Mouse (Mus musculus): ENCODE results near the gene Clca4a. TPM values are rescaled to one million over a fixed set of nuclear protein-coding genes. Genes with fewer than 3 reads are reported as not detected.
"Not testable (repeated sequence)": the region's sequence is repeated elsewhere in the genome, so short reads cannot be mapped to it uniquely, and the experiment has no call there.

The Clca4a gene
- not detected for total RNA-seq (2021)
- long read RNA-seq, experiment 1: 0 reads
- long read RNA-seq, experiment 2: 0 reads

DNA sequence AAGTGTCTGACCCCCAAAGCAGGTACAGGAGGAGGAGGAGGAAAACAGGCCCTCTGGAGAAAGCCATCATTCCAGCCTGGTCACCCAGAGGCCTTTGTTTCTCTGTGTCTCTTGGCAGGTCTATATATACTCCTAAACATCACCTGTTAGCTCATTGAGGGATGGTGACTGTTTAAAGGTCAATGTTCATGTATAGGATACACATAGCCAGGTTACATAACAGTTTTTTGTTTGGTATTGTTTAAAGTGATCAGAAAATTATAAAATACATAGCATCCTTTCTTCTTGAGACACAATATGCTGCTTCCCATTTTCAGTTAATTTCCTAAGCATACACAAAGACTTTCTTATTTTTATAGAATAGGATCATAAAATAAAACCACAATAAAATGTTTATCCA is at the start of gene Clca4a:
TSS of gene Clca4a (minus strand) at position 101 of the 400 bp plus-strand sequence.
- no peak for DNase-seq (ENCODE audit: low spot score in 2 of 2)

DNA sequence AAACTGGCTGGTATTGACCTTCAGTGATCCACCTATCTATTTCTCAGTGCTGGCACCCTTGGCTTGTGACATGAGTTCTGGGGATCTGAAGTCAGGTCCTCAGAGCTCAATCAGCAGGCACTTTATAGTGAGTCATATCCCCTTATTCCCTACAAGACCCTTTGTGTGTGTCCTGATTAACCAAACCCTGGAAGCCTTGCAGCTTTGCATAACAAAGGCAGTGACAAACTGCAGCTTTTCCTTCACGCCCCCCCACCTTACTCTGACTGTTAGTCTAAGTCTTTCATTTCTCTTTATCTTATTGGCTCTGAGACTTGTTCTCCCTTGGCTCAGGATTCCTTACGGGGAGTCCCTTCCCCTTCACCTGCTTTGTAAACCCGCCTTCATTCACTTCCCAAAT is 43.0 kb upstream of the Clca4a start:
- no peak for DNase-seq (ENCODE audit: low spot score in 2 of 2)

- DNase-seq (ENCODE audit: low spot score in 2 of 2): no peak
Observed at GRCm38 (mm10) chr3:145004422-145004821, 29.6 kb upstream of the Clca4a start.

DNA sequence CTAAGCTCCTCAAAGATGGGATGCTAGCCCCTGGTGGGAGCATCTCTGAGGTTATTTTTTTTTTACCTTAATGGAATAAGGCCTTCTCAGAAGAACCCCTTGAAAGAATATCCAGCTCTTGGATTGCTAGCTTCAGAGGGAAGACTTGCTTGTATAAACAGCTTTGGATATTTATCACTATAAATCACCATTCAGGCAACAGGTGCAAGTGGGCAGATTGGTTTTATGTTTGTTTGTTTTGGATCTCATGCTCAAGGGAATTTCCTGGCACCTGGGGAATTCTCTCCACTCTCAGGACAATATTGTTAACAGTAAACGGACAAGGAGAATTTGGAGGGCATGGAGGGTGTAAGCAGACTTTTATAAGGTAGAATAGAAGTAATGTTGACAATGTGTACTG is 26.1 kb upstream of the Clca4a start:
- no peak for DNase-seq (ENCODE audit: low spot score in 2 of 2)

DNA sequence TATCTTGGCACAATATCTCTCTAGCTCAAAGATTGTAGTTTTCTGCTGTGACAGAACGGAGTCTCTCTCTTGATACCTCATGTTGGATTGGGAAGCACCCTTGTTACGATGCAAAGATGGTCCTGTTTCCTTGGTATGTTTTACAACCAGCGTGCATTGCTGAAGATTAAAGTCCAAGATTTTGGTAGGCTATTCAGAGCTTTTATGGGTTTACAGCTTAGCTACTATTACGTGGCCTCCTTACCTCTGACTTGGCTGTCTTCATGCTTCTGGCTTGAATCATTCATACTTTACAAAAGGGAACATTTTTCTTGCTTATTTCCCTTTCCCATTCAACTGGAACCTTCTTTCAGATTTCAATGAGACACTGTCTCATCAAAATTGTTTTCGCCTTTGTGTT is 18.2 kb upstream of the Clca4a start:
- no peak for DNase-seq (ENCODE audit: low spot score in 2 of 2)

DNA sequence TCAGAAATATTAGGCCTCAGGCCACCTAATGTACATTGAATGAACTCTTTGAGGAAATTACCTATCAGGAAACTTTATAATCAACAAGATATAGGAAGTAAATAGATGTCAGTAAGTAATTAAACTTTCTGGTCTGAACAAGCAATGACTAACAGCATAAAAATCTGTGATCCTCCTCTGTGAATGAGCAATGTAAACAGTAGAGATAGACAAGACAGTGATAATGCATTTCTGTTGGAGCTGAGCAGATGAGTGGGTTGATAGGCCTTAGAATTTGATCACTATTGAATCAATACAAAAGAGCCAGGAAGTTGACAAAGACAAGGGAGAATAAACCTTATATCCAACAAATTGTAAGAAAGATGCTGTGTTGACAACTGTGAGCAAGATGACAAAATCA is 17.8 kb upstream of the Clca4a start:
- no peak for DNase-seq (ENCODE audit: low spot score in 2 of 2)

- DNase-seq (ENCODE audit: low spot score in 2 of 2): no peak
Observed at GRCm38 (mm10) chr3:144985890-144986289, 11.0 kb upstream of the Clca4a start.

DNA sequence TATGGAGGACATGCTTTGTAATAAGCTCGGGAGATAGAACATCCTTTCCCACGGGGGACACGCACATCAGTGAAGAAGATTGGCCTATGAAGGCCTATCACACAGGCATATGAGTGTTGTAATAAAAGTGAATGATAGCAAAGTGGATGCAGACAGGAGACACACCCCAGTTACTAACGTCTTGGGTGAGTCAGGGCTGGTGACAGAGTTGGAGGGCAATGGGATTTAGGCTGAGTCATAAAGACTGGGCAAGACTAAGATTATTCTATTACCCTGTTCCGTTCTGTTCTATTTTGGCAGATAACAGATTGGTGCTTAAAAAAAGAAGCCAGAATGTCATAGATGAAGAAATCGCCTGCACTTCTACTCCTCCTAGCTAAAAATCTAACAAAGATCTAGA is 5.7 kb upstream of the Clca4a start:
- no peak for DNase-seq (ENCODE audit: low spot score in 2 of 2)

GRCm38 (mm10) chr3:144977631-144978030 is 2.8 kb upstream of the Clca4a start:
- no peak for DNase-seq (ENCODE audit: low spot score in 2 of 2)

DNA sequence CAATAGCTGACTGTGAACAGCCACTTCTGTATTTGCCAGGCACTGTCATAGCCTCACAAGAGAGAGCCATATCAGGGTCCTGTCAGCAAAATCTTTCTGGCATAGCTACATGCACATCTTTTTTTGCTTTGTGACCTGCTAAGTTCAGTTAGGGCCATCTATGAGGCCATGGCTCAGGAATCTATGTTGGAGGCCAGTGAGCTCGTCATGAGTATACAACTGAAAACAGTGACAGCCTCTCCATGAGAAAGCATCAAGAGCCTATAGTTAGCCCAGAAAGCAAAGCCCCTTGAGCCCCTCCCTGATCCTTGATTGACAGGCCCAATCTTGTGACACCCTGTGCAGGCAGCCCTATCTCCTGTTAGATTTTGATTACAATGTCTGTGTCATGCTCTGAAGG is 1.2 kb upstream of the Clca4a start:
- no peak for DNase-seq (ENCODE audit: low spot score in 2 of 2)

DNA sequence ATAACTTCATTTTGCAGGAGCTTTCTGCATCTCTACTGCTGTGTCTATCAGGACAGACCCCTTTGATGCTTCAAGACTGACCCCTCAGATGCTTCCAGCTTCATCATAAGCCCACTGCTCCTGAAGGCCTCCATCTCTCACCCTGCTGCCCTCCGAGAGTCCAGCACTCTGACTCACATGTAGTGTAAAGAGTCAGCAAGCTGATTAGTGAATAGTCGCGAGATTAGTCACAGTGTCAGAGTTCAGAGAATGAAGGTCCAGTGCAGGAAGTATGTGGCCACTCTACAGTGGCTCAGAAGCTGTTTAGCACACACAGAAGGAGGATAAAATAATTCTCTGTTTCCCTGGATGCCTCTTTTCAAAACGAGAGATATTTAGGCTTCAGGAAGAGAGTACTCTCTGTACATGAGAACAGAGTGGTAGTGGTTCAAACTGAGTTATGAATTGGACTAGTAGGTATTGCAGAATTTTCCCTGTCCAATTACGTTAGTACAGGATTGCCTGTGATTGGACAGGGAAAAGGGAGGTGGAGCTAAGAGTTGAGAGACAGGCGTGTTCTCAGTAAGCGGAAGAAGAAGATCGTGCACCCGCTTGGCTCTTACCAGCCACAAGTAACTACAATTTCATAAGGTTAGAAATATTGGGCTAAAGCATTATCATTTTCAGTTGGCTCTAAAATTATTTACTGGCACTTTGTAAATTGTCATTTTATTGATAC is 3.1 kb downstream of the Clca4a start:
- DNase-seq (ENCODE audit: low spot score in 2 of 2): no peak

DNA sequence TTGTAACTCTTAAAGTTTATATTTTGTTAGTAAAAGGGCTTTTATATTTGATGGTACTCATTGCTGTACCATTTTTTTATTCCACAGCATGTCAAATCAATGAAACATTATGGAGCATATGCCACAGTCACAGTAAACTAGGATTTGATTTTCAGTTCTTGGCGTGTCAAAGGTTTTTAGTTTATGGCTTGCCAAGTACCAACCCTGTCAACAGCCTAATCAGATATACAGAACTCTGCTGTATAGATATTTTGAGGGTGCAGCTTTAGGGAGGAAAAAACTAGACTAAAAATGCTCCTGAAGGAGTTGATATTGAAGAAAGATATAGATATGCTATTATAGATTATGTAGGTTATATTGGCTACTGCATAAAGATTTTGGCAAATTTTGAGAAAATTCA is 5.1 kb downstream of the Clca4a start:
- DNase-seq (ENCODE audit: low spot score in 2 of 2): no peak

GRCm38 (mm10) chr3:144966074-144966473 is 8.8 kb downstream of the Clca4a start:
- DNase-seq (ENCODE audit: low spot score in 2 of 2): no peak

DNA sequence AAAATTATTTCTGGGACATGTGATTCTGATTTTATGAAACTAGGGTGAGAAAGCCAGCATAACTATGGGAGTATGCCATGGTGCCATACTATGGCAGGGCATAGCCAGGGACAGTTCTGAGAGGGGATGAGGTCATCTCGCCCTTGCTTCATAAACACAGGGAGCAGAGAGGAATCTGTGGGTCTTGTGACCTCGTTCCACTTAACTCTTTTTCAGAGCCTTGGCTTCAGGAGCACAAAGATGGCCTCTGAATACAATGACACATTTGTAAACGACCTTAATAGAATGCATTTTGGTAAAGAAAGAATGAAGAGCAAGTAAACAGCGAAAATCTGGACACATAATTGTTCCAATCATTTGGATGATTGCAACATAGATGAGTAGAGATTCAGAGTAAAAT is 24.0 kb downstream of the Clca4a start:
- no peak for DNase-seq (ENCODE audit: low spot score in 2 of 2)

GRCm38 (mm10) chr3:144947376-144947775 is 27.5 kb downstream of the Clca4a start:
- DNase-seq (ENCODE audit: low spot score in 2 of 2): not testable (repeated sequence)

DNA sequence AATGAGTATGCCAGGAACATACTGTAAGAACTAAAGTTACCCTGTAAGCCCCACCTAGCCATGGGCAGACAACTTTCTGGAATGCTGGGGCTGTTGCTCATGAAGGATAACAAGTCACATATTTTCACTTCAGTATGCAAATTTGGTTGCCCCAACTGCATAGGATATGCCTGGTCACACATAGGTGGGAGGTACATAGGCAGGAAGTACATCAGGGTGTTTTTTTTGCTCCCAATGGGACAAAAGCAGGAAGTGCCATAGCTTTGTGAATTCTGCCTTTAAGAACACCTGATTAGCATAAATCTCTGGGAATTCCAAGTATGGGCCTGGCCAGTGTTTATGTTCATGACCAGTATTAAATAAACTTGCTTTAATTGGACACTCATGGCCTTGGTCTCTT is 41.2 kb downstream of the Clca4a start:
- DNase-seq (ENCODE audit: low spot score in 2 of 2): not testable (repeated sequence)

DNA sequence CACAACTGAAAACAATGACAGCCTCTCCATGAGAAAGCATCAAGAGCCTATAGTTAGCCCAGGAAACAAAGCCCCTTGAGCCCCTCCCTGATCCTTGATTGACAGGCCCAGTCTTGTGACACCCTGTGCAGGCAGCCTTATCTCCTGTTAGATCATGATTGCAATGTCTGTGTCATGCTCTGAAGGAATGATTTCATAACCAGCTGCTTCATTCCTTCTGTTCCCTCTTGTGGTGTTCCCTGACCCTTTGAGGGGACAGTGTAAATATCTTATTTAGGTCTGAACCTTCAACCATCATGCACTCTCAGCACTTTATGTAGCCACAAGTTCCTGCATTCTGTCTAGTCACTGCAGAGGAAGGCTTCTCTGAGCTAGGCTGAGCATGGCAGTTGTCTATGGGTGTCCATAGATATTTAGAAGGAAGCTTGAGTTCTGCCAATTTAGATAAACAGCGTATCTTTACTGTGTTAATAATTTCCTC is 41.8 kb downstream of the Clca4a start:
- no peak for DNase-seq (ENCODE audit: low spot score in 2 of 2)

GRCm38 (mm10) chr3:144932335-144932734 is 42.5 kb downstream of the Clca4a start, which contains the start of gene Clca4b:
TSS of gene Clca4b (minus strand) at chr3:144932529.
- no peak for DNase-seq (ENCODE audit: low spot score in 2 of 2)

DNA sequence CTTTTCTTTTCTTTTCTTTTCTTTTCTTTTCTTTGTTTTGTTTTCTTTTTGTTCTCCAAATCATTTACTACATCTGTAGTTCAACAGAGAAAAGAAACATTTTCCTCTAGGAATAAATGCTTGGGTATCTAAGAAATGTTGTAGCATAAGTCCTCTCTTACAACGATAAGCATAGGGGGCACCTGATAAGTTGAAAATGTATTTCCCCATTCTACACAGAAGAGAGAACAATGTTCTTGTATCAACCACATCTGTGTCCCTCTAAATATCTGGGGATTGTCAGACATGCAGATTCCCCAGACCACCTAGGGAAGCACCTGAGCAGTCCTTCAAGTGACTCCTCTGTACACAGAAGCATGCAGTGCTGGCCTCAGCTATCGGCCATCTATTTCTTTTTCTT is 60.8 kb downstream of the Clca4a start:
- DNase-seq (ENCODE audit: low spot score in 2 of 2): no peak

All from adrenal gland, adult 18-20 months (tissue).